Mouse (Mus musculus) 3134 (cell line): ENCODE results near the gene Adamts17.

Source experiments
- DNase-seq: peaks from one replicate; pipeline ENCODE4 v3.0.0-alpha.2; 2011; ENCODE audit warnings: low spot score; ENCODE audit not compliant: insufficient read length; ENCODE audit errors: extremely low read depth

Gene Adamts17

DNA sequence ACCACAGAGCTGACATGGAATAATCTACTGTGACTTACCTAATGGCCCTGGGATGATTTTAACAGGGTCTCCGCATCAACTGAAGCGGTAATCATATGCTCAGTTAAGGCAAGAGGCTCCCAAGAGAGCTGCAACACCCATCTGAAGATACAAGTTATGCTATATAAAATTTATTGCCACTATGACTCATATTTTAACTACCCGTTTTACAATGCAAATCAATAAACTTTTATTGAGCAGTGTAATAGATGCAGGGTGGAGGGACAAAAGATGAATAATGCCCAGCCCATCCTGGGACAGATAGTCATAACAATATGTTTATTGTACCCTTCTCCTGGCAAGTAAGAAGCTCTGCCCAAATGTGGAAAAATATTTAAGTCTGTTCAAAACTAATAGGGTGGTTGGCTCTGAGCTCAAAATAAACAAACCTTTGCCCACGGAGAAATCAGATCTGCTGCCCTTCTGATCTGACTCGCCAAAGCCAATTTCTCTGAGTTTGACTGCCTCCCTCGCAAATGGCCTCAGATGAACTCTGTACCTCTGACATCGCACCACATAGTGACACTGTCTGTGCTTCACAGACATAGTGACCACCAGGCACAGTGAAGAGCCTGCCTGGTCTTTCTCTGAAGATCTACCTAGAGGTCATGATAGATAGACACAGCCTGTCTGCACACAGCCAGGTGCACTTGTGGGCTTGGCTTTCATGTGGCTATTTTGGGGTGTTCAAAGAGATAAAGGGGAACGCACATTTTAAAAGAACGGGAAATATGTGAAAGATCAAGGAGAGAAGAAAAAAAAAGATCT is 329.4 kb downstream of the Adamts17 start:
- no peak for DNase-seq

DNA sequence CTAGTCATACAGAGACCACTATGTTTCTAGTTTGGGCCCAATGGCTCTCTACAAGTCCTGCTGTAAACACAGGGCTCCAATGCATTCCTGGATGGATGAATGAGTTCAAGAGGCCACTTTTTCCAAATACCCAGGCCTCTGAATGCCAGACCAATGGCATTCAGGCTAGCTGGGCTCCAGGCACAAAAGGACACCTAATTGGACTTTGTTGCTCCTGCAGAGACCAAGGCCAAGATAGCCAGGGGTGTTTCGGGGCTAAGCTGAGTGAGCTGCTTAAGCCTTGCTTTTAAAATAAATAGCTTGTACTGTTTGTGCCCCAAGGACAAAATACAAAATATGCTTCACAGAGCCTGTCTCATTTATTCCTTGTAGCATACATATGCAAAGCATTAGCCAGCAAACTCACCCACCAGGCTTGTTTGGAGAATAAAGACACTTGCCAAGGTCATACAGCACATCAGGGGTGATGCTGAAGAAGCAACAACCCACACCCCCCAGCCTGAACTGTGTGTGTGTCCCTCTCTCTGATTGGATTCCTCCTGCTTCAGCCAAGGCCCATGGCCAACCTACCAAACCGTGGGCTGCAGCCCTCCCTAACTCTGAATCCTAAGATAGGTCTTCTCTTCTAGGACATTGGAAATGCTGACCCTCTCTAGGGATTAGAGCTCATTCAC is 334.1 kb downstream of the Adamts17 start:
- DNase-seq, result no peak

DNA sequence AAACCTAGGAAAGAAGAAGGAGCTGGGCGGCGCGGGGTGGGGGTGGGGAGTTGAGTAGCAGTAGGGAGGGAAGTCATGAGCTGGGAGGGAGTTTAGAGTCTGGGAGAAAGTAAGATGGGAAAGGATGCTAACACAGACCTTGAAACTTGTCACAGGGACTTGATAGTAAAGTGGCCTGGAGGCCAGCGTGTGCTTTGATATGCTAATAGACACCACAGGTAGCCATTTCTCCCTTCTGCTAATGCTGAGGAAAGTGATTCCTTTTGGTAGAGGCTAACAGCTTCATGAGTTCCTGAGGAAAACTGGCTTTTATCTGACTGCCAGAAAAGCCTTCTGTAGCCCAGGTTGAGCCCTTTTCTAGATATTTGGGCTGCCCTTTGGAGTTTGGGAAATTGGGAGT is 344.3 kb downstream of the Adamts17 start:
- DNase-seq, result no peak

DNA sequence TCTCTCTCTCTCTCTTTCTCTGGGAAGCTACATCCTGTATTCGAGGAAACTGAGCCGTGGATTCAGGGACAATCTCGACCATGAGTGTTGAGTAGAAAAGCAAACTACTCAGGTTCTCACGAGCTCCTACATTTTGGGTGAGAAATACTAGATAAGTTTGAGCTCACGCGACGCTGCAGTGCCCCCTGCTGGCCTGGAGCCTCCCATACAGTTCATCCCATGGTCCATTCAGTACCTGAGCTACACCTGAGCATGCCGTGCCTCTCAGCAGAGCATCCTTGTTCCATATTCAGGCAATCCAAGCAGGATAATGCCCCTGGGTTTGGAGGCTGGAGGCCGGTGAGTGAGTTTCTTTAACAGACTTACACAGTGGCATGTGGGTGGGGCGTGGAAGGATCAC is 359.9 kb downstream of the Adamts17 start:
- peak; percentile 5 for DNase-seq
